Mouse (Mus musculus) heart, adult 2 months (tissue): Measurements from ENCODE around the gene Mtx1. TPM values are rescaled to one million over a fixed set of nuclear protein-coding genes. Genes with fewer than 3 reads are reported as not detected.

Source experiments
- DNase-seq, 2 experiments: peaks; one replicate each; pipeline ENCODE4 v3.0.0; 2021
- H3K27ac ChIP-seq: fragments of 200-600 bp; 2 replicates; pipeline ENCODE4 v1.8.1; 2022
- H3K27me3 ChIP-seq: fragments of 200-500 bp; 2 replicates; pipeline ENCODE4 v1.6.1; 2012; ENCODE audit warnings: mild to moderate bottlenecking, low read length, inconsistent platforms, mixed read lengths; ENCODE audit not compliant: control insufficient read depth, insufficient read depth
- H3K36me3 ChIP-seq: fragments of 200-500 bp; 2 replicates; pipeline ENCODE4 v1.6.1; 2012; ENCODE audit warnings: low read length, inconsistent platforms; ENCODE audit not compliant: control insufficient read depth, insufficient read depth
- H3K4me1 ChIP-seq: fragments of 200-500 bp; 2 replicates; pipeline ENCODE4 v1.6.1; 2011; ENCODE audit warnings: low read length; ENCODE audit not compliant: control insufficient read depth, insufficient read depth
- H3K4me3 ChIP-seq: fragments of 200-600 bp; 2 replicates; pipeline ENCODE4 v1.8.1; 2022
- H3K79me2 ChIP-seq: fragments of 200-500 bp; replicated peaks from 2 replicates; pipeline ENCODE4 v1.6.1; 2012; ENCODE audit warnings: mild to moderate bottlenecking, inconsistent platforms, low read length, moderate library complexity, mixed read lengths; ENCODE audit not compliant: control insufficient read depth, insufficient read depth
- H3K9ac ChIP-seq: fragments of 200-500 bp; 2 replicates; pipeline ENCODE4 v1.6.1; 2012; ENCODE audit warnings: low read depth, mild to moderate bottlenecking, control low read depth, inconsistent platforms, low read length, mixed read lengths
- CTCF ChIP-seq: fragments of 200-600 bp; IDR thresholded peaks from 2 replicates; pipeline ENCODE4 v1.8.1; 2022; ENCODE audit warnings: antibody characterized with exemption, mild to moderate bottlenecking, moderate library complexity
- EP300 ChIP-seq: fragments of 200-500 bp; IDR thresholded peaks from 2 replicates; pipeline ENCODE4 v1.6.1; 2011; ENCODE audit warnings: low read depth, low read length, control low read depth; ENCODE audit not compliant: insufficient read depth
- POLR2A ChIP-seq: fragments of 200-500 bp; IDR thresholded peaks from 2 replicates; pipeline ENCODE4 v1.6.1; 2011; ENCODE audit warnings: mild to moderate bottlenecking, low read depth, low read length, control low read depth; ENCODE audit not compliant: insufficient read depth
- WGBS: fragments of 180-500 bp; shearing (Covaris S2); methylation state at CpG from one replicate; pipeline ENCODE4 v1.1.7; 2018; 5-methylcytosine and 5-hydroxymethylcytosine counted together
- intact Hi-C: fragments of 180-260 bp; cut with DNase I; formaldehyde crosslinking; loops from one replicate; pipeline ENCODE4 v1.15.1; 2025
- polyA plus RNA-seq: library from polyadenylated mRNA; depleted of rRNA; stranded (reverse); fragments of >200 nt; gene quantifications from 2 replicates; pipeline ENCODE4 v1.2.3, GENCODE M21; 2012
- total RNA-seq, 2 experiments: library from RNA; stranded (reverse); gene quantifications; 2 replicates each; pipeline ENCODE4 v1.2.3; 2021

Gene Mtx1
- total and polyA plus RNA-seq, 3 experiments = 59.8 to 96.2 (median 61.8) TPM

DNA sequence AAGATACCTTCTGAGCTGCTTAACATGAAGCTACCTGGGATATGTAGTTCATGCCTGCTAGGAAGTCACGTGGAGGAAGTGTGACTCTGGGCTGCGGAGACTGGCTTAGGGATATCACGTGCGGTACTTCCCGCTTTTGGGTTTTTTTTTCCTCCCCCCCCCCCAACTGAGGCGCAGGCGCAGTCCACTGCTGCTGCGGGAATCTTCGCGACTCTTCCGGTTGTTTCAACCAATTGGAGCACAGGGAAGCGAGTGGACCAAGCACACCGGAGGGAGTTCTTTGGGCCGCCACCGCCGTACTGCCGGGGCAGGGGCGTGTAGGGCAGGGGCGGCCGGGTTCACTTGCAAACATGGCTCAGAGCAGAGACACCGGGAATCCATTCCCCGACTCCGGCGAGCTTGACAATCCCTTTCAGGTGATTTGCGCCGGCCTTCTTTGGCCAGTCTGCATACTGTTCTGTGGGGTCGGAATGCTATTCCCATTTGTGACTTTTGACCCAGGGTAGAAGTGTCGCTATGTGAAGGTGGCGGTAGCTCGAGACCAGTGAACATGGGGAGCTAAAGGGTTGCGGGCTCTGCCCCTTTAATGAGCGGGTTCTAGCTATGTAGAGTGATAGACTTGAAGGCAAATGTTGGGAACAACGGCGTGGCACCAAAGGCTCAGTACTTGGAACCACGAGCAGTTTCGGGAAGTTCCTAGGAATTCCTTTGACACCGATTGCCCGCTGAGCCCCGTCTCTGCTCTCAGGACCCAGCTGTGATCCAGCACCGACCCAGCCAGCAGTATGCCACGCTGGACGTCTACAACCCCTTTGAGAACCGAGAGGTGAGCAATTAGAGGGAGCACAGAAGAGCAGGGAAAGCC, 49.4 kb downstream of the Mtx1 start, which contains the start of gene Scamp3:
Gene Scamp3, plus strand, starts transcription at position 232 of the 865 bp plus-strand sequence.
- H3K36me3 ChIP-seq = no peaks in the 10 kb centered on the region; the same call in 1 of the 2 replicates
- DNase-seq = peak; percentile 86 to 89
- peaks cover 2% of the 10 kb centered on the region for H3K4me1 ChIP-seq
- no peaks in the 10 kb centered on the region for H3K79me2 ChIP-seq
- intact Hi-C loops = loop anchor here (1.0 to 10.0 kb wide), 3 partner anchors 19 to 623 kb away; partner anchors contain the start of genes Lamtor2 and Ubqln4
- WGBS = under 1% methylated on average over 43 of the region's 43 CpGs
- H3K9ac ChIP-seq = peak within 1 kb of the TSS; percentile 84
- no peaks in the 10 kb centered on the region for H3K27me3 ChIP-seq
- TF ChIP-seq POLR2A (peak; percentile 86), CTCF (no peak), EP300 (peak; percentile 96)
- H3K27ac ChIP-seq = peak within 1 kb of the TSS; percentile 84
- H3K4me3 ChIP-seq = peak within 1 kb of the TSS; percentile 86

DNA sequence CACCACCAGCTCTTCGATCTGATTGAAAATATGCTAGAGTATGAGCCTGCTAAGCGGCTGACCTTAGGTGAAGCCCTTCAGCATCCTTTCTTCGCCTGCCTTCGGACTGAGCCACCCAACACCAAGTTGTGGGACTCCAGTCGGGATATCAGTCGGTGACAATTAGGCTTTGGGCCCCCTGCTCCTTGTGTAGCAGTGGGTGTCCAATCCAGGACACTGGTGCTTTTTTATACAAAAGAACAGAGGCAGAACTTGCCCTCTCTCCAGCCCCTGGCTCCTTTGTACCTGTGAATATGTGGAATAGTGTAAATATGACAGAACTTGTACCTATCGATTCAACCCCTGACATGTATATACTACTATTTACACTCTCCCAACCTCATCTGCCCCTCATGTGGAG, 50.5 kb downstream of the Mtx1 start:
- H3K36me3 ChIP-seq = no peaks in the 10 kb centered on the region; the same call in 1 of the 2 replicates
- no peak overlapping the region for H3K4me3 ChIP-seq
- no peak for DNase-seq
- no peak overlapping the region for H3K9ac ChIP-seq
- no peaks in the 10 kb centered on the region for H3K27me3 ChIP-seq
- WGBS = 87% methylated on average over 7 of the region's 7 CpGs
- TF ChIP-seq POLR2A (no peak), EP300 (no peak), CTCF (no peak)
- peaks cover 2% of the 10 kb centered on the region for H3K4me1 ChIP-seq
- H3K79me2 ChIP-seq = no peaks in the 10 kb centered on the region
- intact Hi-C loops = loop anchor here (2.0 to 10.0 kb wide), 2 partner anchors 36 to 622 kb away; partner anchors contain the start of genes Lamtor2 and Ubqln4
- H3K27ac ChIP-seq = no peak overlapping the region

DNA sequence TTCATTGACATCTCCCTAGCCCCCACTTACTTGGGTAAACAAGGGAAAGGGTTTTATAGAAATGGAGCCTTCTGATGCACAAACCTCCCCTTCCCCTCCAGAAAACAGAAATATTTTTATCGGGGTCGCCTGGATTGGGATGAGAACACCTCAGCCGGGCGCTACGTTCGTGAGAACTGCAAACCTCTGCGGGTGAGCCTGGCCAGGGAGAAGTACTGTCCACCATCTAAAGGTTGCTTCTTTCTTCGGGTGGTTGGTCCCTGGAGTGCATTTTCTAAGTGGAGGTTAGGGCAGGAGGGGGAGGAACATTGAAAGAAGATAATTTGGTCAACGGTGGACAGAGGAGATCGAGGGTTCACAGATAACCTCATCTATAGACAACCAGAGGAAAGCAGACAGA, 51.3 kb downstream of the Mtx1 start:
- H3K36me3 ChIP-seq = no peaks in the 10 kb centered on the region; the same call in 1 of the 2 replicates
- no peak overlapping the region for H3K27ac ChIP-seq
- peaks cover 2% of the 10 kb centered on the region for H3K4me1 ChIP-seq
- H3K27me3 ChIP-seq = no peaks in the 10 kb centered on the region
- H3K9ac ChIP-seq = no peak overlapping the region
- WGBS = 86% methylated on average over 10 of the region's 10 CpGs
- H3K4me3 ChIP-seq = no peak overlapping the region
- intact Hi-C loops = loop anchor here (10.0 kb wide), 1 partner anchor 621 kb away; the partner anchor contains the start of genes Lamtor2 and Ubqln4
- no peak for DNase-seq
- TF ChIP-seq EP300 (no peak), POLR2A (no peak), CTCF (no peak)
- no peaks in the 10 kb centered on the region for H3K79me2 ChIP-seq

DNA sequence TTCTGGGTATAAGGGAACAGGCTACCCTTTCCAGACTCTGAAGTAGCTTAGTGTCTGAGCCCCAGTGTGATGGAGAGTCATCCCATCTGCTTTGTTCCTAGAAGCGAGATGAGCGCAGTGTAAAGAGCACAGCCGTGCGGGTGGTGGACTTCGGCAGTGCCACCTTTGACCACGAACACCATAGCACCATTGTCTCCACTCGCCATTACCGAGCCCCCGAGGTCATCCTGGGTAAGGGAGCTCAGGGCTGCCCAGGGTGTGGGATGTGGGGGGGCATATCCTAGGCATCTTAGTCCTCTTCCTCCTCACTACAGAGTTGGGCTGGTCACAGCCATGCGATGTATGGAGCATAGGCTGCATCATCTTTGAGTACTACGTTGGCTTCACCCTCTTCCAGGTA, 52.0 kb downstream of the Mtx1 start:
- TF ChIP-seq EP300 (no peak), CTCF (no peak), POLR2A (no peak)
- intact Hi-C loops = loop anchor here (10.0 kb wide), 1 partner anchor 620 kb away; the partner anchor contains the start of genes Lamtor2 and Ubqln4
- WGBS = 94% methylated on average over 11 of the region's 11 CpGs
- DNase-seq = no peak
- Histone ChIP-seq H3K79me2 (no peaks in the 10 kb centered on the region), H3K4me1 (peaks cover 2% of the 10 kb centered on the region), H3K27ac (no peak overlapping the region), H3K36me3 (no peaks in the 10 kb centered on the region; the same call in 1 of the 2 replicates), H3K9ac (no peak overlapping the region), H3K27me3 (no peaks in the 10 kb centered on the region), H3K4me3 (no peak overlapping the region)

DNA sequence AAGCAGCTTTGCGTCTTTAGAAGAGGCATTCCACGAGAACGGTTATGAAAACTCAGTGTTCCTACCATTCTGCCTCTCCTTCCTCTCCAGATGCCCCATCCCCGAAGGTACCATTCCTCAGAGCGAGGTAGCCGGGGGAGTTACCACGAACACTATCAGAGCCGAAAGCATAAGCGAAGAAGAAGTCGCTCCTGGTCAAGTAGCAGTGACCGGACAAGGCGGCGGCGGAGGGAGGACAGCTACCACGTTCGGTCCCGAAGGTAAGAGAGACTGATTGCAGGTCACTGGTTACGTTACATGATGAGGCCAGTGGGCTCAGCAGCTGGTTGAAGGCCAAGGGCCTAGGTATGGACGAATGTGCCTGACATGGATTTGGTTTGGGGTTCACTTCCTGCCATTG, 59.9 kb downstream of the Mtx1 start:
- 89% methylated on average over 19 of the region's 19 CpGs for WGBS
- Histone ChIP-seq H3K27ac (no peak overlapping the region), H3K79me2 (no peaks in the 10 kb centered on the region; the same call in 1 of the 2 replicates), H3K4me3 (no peak overlapping the region), H3K27me3 (no peaks in the 10 kb centered on the region), H3K36me3 (no peaks in the 10 kb centered on the region; the same call in 1 of the 2 replicates), H3K9ac (no peak overlapping the region), H3K4me1 (peaks cover 2% of the 10 kb centered on the region)
- TF ChIP-seq POLR2A (no peak), EP300 (no peak), CTCF (no peak)
- DNase-seq = no peak
- intact Hi-C loops = loop anchor here (10.0 kb wide), 1 partner anchor 222 kb away; no protein-coding TSS in a partner anchor
